Mouse (Mus musculus) MEL (cell line): ENCODE measurements around the gene Slc16a3. TPM values are rescaled to one million over a fixed set of nuclear protein-coding genes. Genes with fewer than 3 reads are reported as not detected.

Experiments used
- DNase-seq: peaks from one replicate; pipeline ENCODE4 v3.0.0; 2011; ENCODE audit warnings: low read depth, low spot score
- H3K27ac ChIP-seq: 2 replicates; pipeline ENCODE4 v1.5.1; 2012; ENCODE audit warnings: low read depth, mild to moderate bottlenecking, control low read depth, low read length, moderate library complexity; ENCODE audit not compliant: control insufficient read depth
- H3K27me3 ChIP-seq, 2 experiments: fragments of 150-350 bp in 1 of 2; sonication (generic) in 1 of 2; 2 replicates each; pipeline ENCODE4 v1.6.1; 2012; ENCODE audit warnings: low read length in 2 of 2, mild to moderate bottlenecking in 2 of 2, improper control_type of control experiment in 1 of 2, moderate library complexity in 1 of 2; ENCODE audit not compliant: insufficient read depth in 2 of 2, control insufficient read depth in 1 of 2
- H3K36me3 ChIP-seq, 2 experiments: 2 replicates each; pipeline ENCODE4 v1.6.1; 2012 to 2014; ENCODE audit warnings: low read length in 2 of 2, improper control_type of control experiment in 1 of 2, inconsistent platforms in 1 of 2, mild to moderate bottlenecking in 1 of 2; ENCODE audit not compliant: insufficient read depth in 2 of 2, control insufficient read depth in 1 of 2
- H3K4me1 ChIP-seq, 2 experiments: fragments of 150-350 bp in 1 of 2; sonication (generic) in 1 of 2; 2 replicates each; pipeline ENCODE4 v1.6.1; 2012; ENCODE audit warnings: low read length in 2 of 2, improper control_type of control experiment in 1 of 2, mild to moderate bottlenecking in 1 of 2; ENCODE audit not compliant: insufficient read depth in 2 of 2, control insufficient read depth in 1 of 2
- H3K4me3 ChIP-seq, 2 experiments: fragments of 150-350 bp in 1 of 2; sonication (generic) in 1 of 2; 2 replicates each; pipeline ENCODE4 v1.5.1; 2012; ENCODE audit warnings: low read depth in 2 of 2, low read length in 2 of 2, mild to moderate bottlenecking in 2 of 2, moderate library complexity in 2 of 2, control low read depth in 1 of 2, improper control_type of control experiment in 1 of 2; ENCODE audit not compliant: control insufficient read depth in 1 of 2, insufficient read depth in 1 of 2
- H3K79me2 ChIP-seq: 2 replicates; pipeline ENCODE4 v1.6.1; 2012; ENCODE audit warnings: mild to moderate bottlenecking, low read length, moderate library complexity; ENCODE audit not compliant: control insufficient read depth, poor library complexity, insufficient read depth
- H3K9ac ChIP-seq: 2 replicates; pipeline ENCODE4 v1.6.1; 2012; ENCODE audit warnings: low read depth, mild to moderate bottlenecking, control low read depth, low read length, moderate library complexity; ENCODE audit not compliant: control insufficient read depth, poor library complexity, severe bottlenecking
- H3K9me3 ChIP-seq: fragments of 150-350 bp; sonication (generic); replicated peaks from 2 replicates; pipeline ENCODE4 v1.6.1; 2012; ENCODE audit warnings: mild to moderate bottlenecking, low read length, improper control_type of control experiment, moderate library complexity; ENCODE audit not compliant: insufficient read depth
- BHLHE40 ChIP-seq: IDR thresholded peaks from 2 replicates; pipeline ENCODE4 v1.6.1; 2012; ENCODE audit warnings: low read depth, mild to moderate bottlenecking, inconsistent platforms, low read length, improper control_type of control experiment, borderline replicate concordance
- CHD1 ChIP-seq: IDR thresholded peaks from 2 replicates; pipeline ENCODE4 v1.6.1; 2012; ENCODE audit warnings: low read depth, mild to moderate bottlenecking, inconsistent platforms, low read length, improper control_type of control experiment
- CHD2 ChIP-seq: IDR thresholded peaks from 2 replicates; pipeline ENCODE4 v1.6.1; 2011; ENCODE audit warnings: low read length, improper control_type of control experiment
- EP300 ChIP-seq, 2 experiments: IDR thresholded peaks; 2 replicates each; pipeline ENCODE4 v1.6.1; 2011; ENCODE audit warnings: improper control_type of control experiment in 2 of 2, low read length in 2 of 2, low read depth in 1 of 2, mild to moderate bottlenecking in 1 of 2
- ETS1 ChIP-seq: IDR thresholded peaks from 2 replicates; pipeline ENCODE4 v1.6.1; 2012; ENCODE audit warnings: low read depth, mild to moderate bottlenecking, inconsistent platforms, low read length, improper control_type of control experiment, moderate library complexity
- GATA1 ChIP-seq: IDR thresholded peaks from 2 replicates; pipeline ENCODE4 v1.6.1; 2011; ENCODE audit warnings: low read depth, low read length, improper control_type of control experiment
- MAFK ChIP-seq: IDR thresholded peaks from 2 replicates; pipeline ENCODE4 v1.6.1; 2011; ENCODE audit warnings: low read depth, mild to moderate bottlenecking, low read length, improper control_type of control experiment, borderline replicate concordance
- MEF2A ChIP-seq: IDR thresholded peaks from 2 replicates; pipeline ENCODE4 v1.6.1; 2014; ENCODE audit warnings: low read depth, mild to moderate bottlenecking, inconsistent platforms, low read length, improper control_type of control experiment; ENCODE audit not compliant: poor library complexity, insufficient replicate concordance, severe bottlenecking; ENCODE audit errors: extremely low read depth
- MYB ChIP-seq: IDR thresholded peaks from 2 replicates; pipeline ENCODE4 v1.6.1; 2011; ENCODE audit warnings: mild to moderate bottlenecking, low read depth, low read length, improper control_type of control experiment
- MYC ChIP-seq: IDR thresholded peaks from 2 replicates; pipeline ENCODE4 v1.6.1; 2011; ENCODE audit warnings: low read depth, mild to moderate bottlenecking, low read length, improper control_type of control experiment, moderate library complexity
- NELFE ChIP-seq: IDR thresholded peaks from 2 replicates; pipeline ENCODE4 v1.6.1; 2011; ENCODE audit warnings: low read depth, low read length, improper control_type of control experiment
- POLR2A ChIP-seq, 2 experiments: IDR thresholded peaks; 2 replicates each; pipeline ENCODE4 v1.6.1; 2011 to 2012; ENCODE audit warnings: low read length in 2 of 2, mild to moderate bottlenecking in 2 of 2, control low read depth in 1 of 2, improper control_type of control experiment in 1 of 2, low read depth in 1 of 2, moderate library complexity in 1 of 2; ENCODE audit not compliant: control insufficient read depth in 1 of 2, insufficient read depth in 1 of 2, poor library complexity in 1 of 2
- POLR2AphosphoS2 ChIP-seq: IDR thresholded peaks from 2 replicates; pipeline ENCODE4 v1.6.1; 2011; ENCODE audit warnings: low read length, improper control_type of control experiment
- RAD21 ChIP-seq: IDR thresholded peaks from 2 replicates; pipeline ENCODE4 v1.6.1; 2011; ENCODE audit warnings: mild to moderate bottlenecking, low read depth, low read length, improper control_type of control experiment
- SIN3A ChIP-seq: IDR thresholded peaks from 2 replicates; pipeline ENCODE4 v1.6.1; 2012; ENCODE audit warnings: low read length, improper control_type of control experiment, inconsistent platforms
- TBP ChIP-seq: IDR thresholded peaks from 2 replicates; pipeline ENCODE4 v1.8.0; 2011; ENCODE audit warnings: low read depth, low read length, improper control_type of control experiment
- UBTF ChIP-seq: IDR thresholded peaks from 2 replicates; pipeline ENCODE4 v1.6.1; 2012; ENCODE audit warnings: low read depth, mild to moderate bottlenecking, inconsistent platforms, low read length, improper control_type of control experiment, moderate library complexity, borderline replicate concordance; ENCODE audit not compliant: insufficient read depth
- ZC3H11A ChIP-seq: IDR thresholded peaks from 2 replicates; pipeline ENCODE4 v1.6.1; 2012; ENCODE audit warnings: low read depth, mild to moderate bottlenecking, inconsistent platforms, low read length, improper control_type of control experiment
- ZKSCAN1 ChIP-seq: IDR thresholded peaks from 2 replicates; pipeline ENCODE4 v1.6.1; 2012; ENCODE audit warnings: low read depth, mild to moderate bottlenecking, inconsistent platforms, low read length, improper control_type of control experiment, moderate library complexity
- ZMIZ1 ChIP-seq: IDR thresholded peaks from 2 replicates; pipeline ENCODE4 v1.6.1; 2012; ENCODE audit warnings: low read depth, mild to moderate bottlenecking, inconsistent platforms, low read length, improper control_type of control experiment, moderate library complexity
- ZNF384 ChIP-seq: IDR thresholded peaks from 2 replicates; pipeline ENCODE4 v1.6.1; 2012; ENCODE audit warnings: low read depth, mild to moderate bottlenecking, inconsistent platforms, low read length, improper control_type of control experiment
- polyA plus RNA-seq, 2 experiments: library from polyadenylated mRNA; stranded (reverse) in 1 of 2; unstranded in 1 of 2; fragments of >175 nt in 1 of 2; fragments of >200 nt in 1 of 2; gene quantifications; 2 replicates each; pipeline versions ENCODE4 v1.2.1 to v1.2.4; 2012; ENCODE audit warnings: low replicate concordance in 2 of 2, low read depth in 1 of 2; ENCODE audit not compliant: insufficient read length in 2 of 2, insufficient read depth in 1 of 2, missing spikeins in 1 of 2
- total RNA-seq: library from RNA; depleted of rRNA; stranded (reverse); fragments of 300-350 nt; gene quantifications from 2 replicates; pipeline ENCODE4 v1.2.3, GENCODE M21; 2012

The Slc16a3 gene
- total and polyA plus RNA-seq, 3 experiments, result 85.7 to 610 (median 570) TPM

DNA sequence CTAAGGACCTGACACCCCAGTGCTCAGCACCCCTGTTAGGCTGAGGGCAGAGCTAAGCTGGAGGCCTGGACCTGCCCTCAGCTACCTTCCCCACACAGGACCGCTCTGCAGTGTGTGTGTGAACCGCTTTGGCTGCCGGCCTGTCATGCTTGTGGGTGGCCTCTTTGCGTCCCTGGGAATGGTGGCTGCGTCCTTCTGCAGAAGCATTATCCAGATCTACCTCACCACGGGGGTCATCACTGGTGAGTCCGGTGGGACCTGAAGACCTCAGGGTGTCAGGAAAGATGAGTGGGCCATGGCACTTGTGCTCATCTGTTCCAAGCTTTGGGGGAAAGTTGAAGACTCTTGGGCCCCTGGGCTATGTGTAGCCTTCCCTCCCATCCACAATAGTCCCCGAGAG, 7.4 kb downstream of the Slc16a3 start:
- Histone ChIP-seq H3K36me3 (peaks cover 20 to 29% of the 10 kb centered on the region in 2 experiments), H3K9me3 (no peaks in the 10 kb centered on the region), H3K4me3 (no peak overlapping the region), H3K4me1 (peaks cover 4 to 32% of the 10 kb centered on the region in 2 experiments), H3K9ac (no peak overlapping the region), H3K79me2 (peaks cover 41% of the 10 kb centered on the region), H3K27me3 (no peaks in the 10 kb centered on the region), H3K27ac (no peak overlapping the region)
- TF ChIP-seq BHLHE40 (no peak), CHD1 (no peak), RAD21 (no peak), CHD2 (no peak), SIN3A (no peak), ZNF384 (no peak), GATA1 (no peak), MYC (no peak), MAFK (no peak), MYB (no peak), ZC3H11A (no peak), ZKSCAN1 (no peak), MEF2A (no peak), EP300 (IDR thresholded peaks at IDR 0.05; ENCODE audit: low read depth in 1 of 2, low read length in 2 of 2) (no peak), ZMIZ1 (no peak), UBTF (no peak), NELFE (no peak), ETS1 (no peak), TBP (no peak), POLR2A (IDR thresholded peaks at IDR 0.05; ENCODE audit: control insufficient read depth in 1 of 2, insufficient read depth in 1 of 2, low read depth in 1 of 2, low read length in 2 of 2, poor library complexity in 1 of 2) (no peak; a peak in 1 of 4 replicates)
- DNase-seq, result no peak

DNA sequence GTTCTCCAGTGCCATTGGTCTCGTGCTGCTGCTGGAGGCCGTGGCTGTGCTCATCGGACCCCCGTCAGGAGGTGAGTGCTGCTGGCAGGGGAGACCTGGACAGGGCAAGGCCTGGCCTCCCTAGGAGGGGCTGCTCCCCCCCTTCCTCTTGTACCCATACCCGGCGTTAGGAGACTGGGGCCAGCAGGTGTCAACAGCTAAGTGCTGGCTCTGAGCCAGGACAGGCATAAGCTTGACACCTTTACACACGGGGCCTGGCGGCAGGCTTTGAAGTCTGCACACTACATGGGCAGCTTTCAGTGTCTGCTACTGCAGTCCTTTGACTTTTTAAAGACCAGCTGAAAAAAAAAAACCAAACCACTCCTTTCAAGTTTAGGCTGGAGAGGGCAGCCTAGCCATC, 8.8 kb downstream of the Slc16a3 start:
- peaks cover 29% of the 10 kb centered on the region for H3K79me2 ChIP-seq
- H3K27ac ChIP-seq, result no peak overlapping the region
- no peaks in the 10 kb centered on the region for H3K27me3 ChIP-seq
- H3K4me1 ChIP-seq, result peaks cover 4 to 20% of the 10 kb centered on the region in 2 experiments
- no peak overlapping the region for H3K4me3 ChIP-seq
- peaks cover 19 to 20% of the 10 kb centered on the region in 2 experiments for H3K36me3 ChIP-seq
- H3K9me3 ChIP-seq, result no peaks in the 10 kb centered on the region
- TF ChIP-seq POLR2AphosphoS2, result 0 out of 2 replicates have a peak, but pooled peaks have one; percentile 33
- TF ChIP-seq BHLHE40, result no peak
- no peak for DNase-seq
- H3K9ac ChIP-seq, result no peak overlapping the region
